Mouse (Mus musculus): ENCODE data around the gene Atp6v1f.
A peak's percentile ranks its signal among the peaks of the same experiment; 100 is the strongest.

Gene Atp6v1f

DNA sequence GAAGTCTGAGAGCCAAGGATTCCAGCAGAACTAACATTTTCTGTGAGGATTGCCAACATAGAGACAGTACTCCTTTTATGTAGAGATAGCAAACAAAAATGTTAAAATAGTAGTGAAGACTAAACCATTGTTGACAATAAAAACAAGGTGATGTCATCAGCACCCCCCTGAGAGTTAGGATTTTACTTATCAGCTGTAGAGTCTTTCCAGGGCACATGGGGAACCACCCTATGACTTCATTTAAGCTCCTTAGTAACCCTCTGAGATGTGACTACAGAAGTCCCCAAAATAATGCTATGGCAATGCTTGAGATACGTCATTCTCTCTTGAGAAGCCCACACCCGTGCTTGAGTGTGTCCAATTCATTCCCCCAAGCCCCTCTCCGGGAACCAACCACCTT is 4.1 kb upstream of the Atp6v1f start:
- no peak for DNase-seq

DNA sequence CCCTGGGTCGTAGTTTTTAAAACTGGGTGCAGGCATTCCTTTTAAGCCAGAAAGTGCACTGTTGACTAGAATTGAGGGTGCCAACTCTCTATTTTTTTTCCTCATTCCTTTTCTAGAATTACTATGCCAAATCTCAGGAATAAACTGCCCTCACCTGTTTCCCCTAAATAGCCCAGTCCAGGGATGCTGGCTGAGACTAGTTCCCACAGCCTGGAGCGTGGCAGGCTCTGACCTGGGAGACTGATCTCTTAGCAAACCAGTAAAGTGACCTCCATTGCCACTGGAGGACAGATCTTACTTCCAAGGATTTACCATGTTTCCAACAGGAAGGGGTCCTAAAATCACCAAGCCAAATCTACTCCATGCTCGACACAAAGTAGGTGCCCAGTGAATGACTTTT is 1.3 kb downstream of the Atp6v1f start:
- DNase-seq = peak; percentile 43

GRCm38 (mm10) chr6:29471137-29471536 is 3.6 kb downstream of the Atp6v1f start, which contains the start of gene Atp6v1fnb:
Atp6v1fnb (plus strand) TSS chr6:29471437.
- DNase-seq = no peak

GRCm38 (mm10) chr6:29473941-29474691 is 6.6 kb downstream of the Atp6v1f start:
- peak; percentile 91 for DNase-seq

DNA sequence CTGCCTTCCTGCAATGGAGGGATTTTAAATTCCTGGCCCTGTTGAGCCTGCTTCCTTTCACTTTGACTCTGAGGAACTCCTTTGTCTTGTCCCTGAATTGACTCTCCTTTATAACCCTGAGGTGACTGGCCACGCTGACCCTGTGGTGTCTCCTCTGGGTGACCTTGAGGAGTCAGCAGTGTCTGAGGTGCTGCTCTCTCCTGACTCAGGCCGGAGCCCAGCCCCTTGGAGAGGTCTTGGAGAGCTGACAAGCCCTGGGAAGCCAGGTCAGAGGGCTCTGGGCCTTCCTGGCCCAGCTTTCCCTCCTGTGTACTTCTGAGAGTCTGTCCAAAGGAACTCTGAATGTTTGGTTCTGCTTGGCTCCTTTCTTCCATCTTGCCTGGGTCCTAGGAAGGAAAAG is 7.2 kb downstream of the Atp6v1f start:
- peak; percentile 41 for DNase-seq

DNA sequence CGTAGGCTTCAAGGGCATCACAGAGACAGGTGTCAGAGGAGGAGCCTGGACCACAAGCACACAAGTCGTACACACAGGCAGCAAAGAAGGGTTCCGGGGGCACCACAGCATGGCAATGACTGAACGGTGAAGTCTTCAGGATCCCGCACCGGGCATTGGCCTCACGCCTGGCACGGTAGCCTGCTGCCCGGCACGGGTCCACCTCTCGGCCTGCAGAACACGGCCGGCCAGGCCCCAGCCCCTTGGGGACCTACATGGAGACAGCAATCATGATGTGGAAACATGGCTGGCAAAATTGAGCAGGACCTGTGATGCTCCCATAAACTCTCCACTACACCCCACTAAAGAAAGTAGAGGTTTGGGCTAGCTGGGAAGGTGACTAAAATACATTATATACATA is 15.2 kb downstream of the Atp6v1f start:
- DNase-seq = no peak

DNA sequence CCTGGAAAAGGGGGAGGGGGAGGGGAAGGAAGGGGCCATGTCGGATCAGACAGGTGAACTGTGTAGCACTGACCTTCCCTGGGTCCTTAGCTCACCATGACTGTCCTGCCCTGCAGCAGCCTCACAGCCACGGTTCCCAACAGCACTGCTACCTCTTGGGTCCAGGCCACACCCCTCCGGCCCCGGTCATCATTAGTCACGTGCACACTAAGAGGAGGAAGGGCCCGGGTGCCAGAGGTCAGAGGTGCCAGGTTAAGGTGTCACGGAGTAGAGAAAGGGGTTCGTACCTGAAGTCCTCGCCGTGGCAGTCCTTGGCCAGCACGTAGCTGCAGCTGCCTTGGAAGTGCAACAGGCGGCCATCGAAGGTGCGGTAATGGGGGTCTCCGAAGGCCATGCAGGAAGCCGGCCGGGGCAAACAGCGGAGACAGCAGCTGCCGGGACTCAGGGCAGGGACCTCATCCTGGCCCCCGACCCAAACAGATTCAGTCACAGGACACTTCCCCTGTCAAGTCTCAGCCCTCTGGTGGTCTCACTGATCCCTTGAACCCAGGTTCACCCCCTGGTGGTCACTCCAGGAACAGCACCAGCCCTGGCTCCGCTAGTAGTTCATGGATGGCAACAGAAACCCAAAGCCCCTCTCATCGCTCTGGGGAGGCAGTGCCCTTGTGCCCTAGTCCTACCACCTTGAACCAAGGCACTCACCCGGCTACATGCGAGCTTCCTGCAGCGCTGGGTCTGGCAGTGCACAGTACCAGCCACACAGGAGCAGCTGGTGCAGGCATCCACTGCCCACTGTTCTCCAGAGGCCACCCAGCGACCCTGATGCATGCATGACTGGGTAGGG is 17.4 kb downstream of the Atp6v1f start:
- peak; percentile 68 for DNase-seq

DNA sequence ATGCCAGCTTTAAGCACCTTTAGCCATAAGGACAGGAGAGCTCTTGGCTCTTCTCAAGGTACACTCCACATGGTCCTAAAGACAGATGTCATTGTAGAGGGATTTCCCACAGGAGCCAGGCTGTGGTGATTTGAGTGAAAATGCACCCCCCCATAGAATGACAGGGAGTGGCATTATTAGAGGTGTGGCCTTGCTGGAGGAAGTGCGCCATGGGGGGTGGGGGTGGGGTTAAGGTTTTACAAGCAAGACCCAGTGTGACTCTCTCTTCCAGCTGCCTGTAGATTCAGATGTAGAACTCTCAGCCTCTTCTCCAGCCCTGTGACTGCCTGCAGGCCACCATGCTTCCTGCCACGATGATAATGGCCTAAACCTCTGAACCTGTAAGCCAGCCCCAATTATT is 18.4 kb downstream of the Atp6v1f start:
- no peak for DNase-seq

GRCm38 (mm10) chr6:29494101-29494500 is 26.6 kb downstream of the Atp6v1f start:
- peak; percentile 65 for DNase-seq

DNA sequence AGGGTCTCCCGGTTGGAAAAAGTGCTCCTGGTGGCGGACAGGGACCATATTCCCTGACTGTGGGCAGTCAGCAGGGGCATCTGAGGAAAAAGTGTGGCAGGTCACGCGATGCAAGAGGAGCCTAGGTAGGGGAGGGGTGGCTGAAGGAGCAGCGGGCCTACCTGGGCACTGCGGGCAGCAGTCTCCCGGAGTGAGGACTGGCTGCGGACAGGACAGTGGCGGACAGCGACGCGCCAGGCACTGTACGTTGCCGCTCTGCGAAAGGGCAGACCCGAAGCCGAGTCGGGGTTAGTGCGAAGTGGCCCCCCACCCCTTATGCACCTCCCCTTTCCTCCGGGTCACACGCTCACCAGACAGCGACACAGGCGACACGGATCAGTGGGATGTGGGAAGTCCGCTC is 28.8 kb downstream of the Atp6v1f start:
- no peak for DNase-seq

GRCm38 (mm10) chr6:29497791-29498190 is 30.3 kb downstream of the Atp6v1f start:
- DNase-seq = no peak

DNA sequence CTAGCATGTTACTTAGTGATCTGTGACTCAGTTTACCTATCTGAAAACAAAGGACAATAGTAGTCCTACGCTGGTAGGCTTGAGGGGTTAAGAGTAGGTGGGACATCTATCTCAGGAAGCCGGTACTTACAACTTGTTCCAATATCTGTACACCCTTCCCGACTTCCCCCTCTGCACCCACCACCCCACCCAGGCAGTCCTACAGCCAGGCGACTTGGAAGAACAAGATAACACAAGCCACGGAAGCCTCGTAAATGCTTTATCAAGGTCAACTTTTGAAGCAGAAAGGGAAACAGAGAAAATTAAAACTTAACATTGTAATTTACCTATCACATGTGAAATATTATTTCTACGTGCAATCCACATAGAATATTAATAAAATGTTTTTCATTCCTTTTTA is 32.7 kb downstream of the Atp6v1f start:
- DNase-seq = no peak

DNA sequence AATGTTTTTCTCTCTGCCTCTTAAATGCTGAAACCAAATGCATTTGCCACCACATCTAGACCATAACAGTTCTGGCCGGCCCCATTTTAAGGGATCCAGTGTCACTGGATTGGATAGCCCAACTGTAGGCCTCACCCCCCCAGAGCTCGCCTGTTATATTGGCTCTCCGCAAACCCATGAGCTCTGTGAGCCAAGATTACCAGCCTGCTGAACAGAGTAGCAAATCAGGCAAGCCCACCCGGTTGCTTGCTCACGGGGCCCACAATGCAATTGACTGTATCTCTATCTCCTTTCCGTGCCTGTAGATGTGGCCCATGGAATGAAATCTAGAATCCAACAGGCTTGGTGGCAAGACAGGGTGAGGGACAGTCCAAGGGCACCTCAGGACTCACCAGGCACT is 33.3 kb downstream of the Atp6v1f start:
- DNase-seq = no peak

DNA sequence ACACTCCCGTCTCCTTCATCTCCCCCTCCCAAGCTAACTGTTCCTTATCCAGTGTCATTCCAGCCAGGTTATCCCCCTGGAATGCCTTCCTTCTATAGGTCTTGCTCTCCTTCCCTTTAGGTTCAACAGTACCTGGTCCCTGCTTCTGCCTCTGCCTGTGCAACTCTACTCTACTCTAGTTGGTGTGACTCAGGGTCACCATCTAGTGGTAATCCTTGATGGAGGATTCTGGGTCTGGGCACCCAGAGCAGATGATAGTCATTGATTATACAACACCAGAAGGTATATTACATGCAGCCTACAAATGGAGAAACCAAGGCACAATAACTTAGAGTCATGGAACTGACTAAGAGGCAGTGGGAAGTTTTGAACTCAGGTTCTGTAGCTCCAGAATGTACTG is 34.1 kb downstream of the Atp6v1f start:
- peak; percentile 29 for DNase-seq

DNA sequence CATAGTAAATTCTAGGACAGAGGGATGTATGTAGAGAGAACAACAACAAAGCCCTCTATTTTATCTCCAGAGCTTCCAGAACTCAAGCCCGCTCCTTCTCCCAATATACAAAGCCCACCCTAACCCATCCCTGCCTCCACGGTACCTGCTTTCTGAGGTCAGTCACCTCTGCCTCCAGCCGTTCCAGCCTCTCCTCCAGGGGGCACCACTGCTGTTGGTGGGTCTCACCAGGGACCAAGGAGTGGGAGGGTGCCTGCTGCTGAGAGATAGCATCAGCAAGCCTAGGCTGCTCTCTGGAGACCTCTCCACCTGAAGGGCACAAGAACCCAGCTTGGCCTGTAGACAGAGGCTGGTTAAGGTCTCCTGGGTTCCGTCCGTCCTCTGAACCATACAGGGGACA is 38.0 kb downstream of the Atp6v1f start:
- no peak for DNase-seq

GRCm38 (mm10) chr6:29506834-29507233 is 39.3 kb downstream of the Atp6v1f start:
- no peak for DNase-seq

- DNase-seq = peak; percentile 67
These were observed 40.2 kb downstream of the Atp6v1f start, which contains the start of gene Kcp for GRCm38 (mm10) chr6:29507447-29508309. Kcp (minus strand) TSS chr6:29507952.

DNA sequence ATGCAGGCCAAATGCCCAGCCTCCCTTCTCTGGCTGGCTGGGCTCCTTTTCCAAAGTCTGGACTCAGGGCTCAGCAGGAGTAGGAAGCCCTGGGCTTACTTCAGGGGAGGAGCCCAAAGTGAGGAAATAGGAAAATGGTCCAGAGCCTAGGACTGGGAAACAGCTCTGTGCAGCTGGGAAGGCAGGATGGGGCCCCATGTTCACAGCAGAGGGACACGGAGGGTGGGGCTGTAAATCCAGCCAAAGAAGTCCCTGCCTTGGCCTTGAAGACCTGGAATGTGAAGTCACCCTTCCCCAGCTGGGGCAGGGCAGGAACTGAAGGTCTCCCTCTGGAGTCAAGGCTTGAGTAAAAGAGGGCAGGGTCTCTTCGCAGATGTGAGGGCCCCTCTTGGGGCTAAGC is 41.6 kb downstream of the Atp6v1f start:
- no peak for DNase-seq

- peak; percentile 82 for DNase-seq
These were observed 45.8 kb downstream of the Atp6v1f start for GRCm38 (mm10) chr6:29513284-29513683.

- peak; percentile 77 for DNase-seq
These were observed 49.6 kb downstream of the Atp6v1f start for GRCm38 (mm10) chr6:29517139-29517538.

Data from kidney, postnatal 14 days (tissue).